Mouse (Mus musculus) 3134 (cell line): ENCODE results near the gene Trim43b.
"Not testable (repeated sequence)": the region's sequence is repeated elsewhere in the genome, so short reads cannot be mapped to it uniquely, and the experiment has no call there.

Source experiments
- DNase-seq: peaks from one replicate; pipeline ENCODE4 v3.0.0-alpha.2; 2011; ENCODE audit warnings: low spot score; ENCODE audit not compliant: insufficient read length; ENCODE audit errors: extremely low read depth

The Trim43b gene

GRCm38 (mm10) chr9:89092735-89093134 lies at the start of gene Trim43b:
TSS of gene Trim43b (minus strand) at chr9:89092835.
- DNase-seq, result not testable (repeated sequence)

GRCm38 (mm10) chr9:89104576-89104975 lies 11.9 kb upstream of the Trim43b start:
- DNase-seq, result not testable (repeated sequence)

- not testable (repeated sequence) for DNase-seq
Measured at GRCm38 (mm10) chr9:89086746-89087145, 5.9 kb downstream of the Trim43b start.

- DNase-seq, result not testable (repeated sequence)
Measured at GRCm38 (mm10) chr9:89079637-89080036, 13.0 kb downstream of the Trim43b start.

GRCm38 (mm10) chr9:89076508-89076907 lies 16.1 kb downstream of the Trim43b start:
- DNase-seq, result not testable (repeated sequence)

GRCm38 (mm10) chr9:89067143-89067501 lies 25.5 kb downstream of the Trim43b start:
- DNase-seq, result not testable (repeated sequence)

- not testable (repeated sequence) for DNase-seq
Measured at GRCm38 (mm10) chr9:89066378-89067142, 26.1 kb downstream of the Trim43b start.
